Mouse (Mus musculus): Measurements from ENCODE around the gene Gmcl1. TPM values are rescaled to one million over a fixed set of nuclear protein-coding genes. Genes with fewer than 3 reads are reported as not detected.

Gene Gmcl1
- polyA plus RNA-seq (2014; fragmentation: Nextera tagmentation; extraction: Ambion mirVana): 18.9 and 19.8 TPM in 2 replicates

GRCm38 (mm10) chr6:86733183-86733876 is at the start of gene Gmcl1:
Gmcl1 (minus strand) TSS chr6:86733383.
- WGBS: under 1% methylated on average over 56 of the region's 59 CpGs
- Histone ChIP-seq H3K27me3 (ENCODE audit: control insufficient read depth, insufficient read depth, low read length) (no peaks in the 10 kb centered on the region), H3K27ac (replicated peaks in 1 of 2; ENCODE audit: control insufficient read depth in 1 of 2, insufficient read depth in 1 of 2, low read depth in 2 of 2, low read length in 2 of 2) (peak within 1 kb of the TSS; percentile 38 to 76; a peak in 3 of 4 replicates), H3K4me3 (ENCODE audit: control insufficient read depth in 1 of 2, insufficient read depth in 1 of 2, low read depth in 1 of 2, low read length in 2 of 2) (peak within 1 kb of the TSS; percentile 76 to 95), H3K9me3 (ENCODE audit: control insufficient read depth, low read length) (no peaks in the 10 kb centered on the region), H3K4me1 (ENCODE audit: control insufficient read depth in 2 of 2, insufficient read depth in 2 of 2, low read length in 2 of 2) (peaks cover 2 to 17% of the 10 kb centered on the region in 2 experiments; a peak in 3 of 4 replicates), H3K36me3 (ENCODE audit: control insufficient read depth, insufficient read depth, low read length) (no peaks in the 10 kb centered on the region), H3K9ac (ENCODE audit: low read length) (peak within 1 kb of the TSS; percentile 88), H3K4me2 (ENCODE audit: low read length) (peak within 1 kb of the TSS; percentile 97)
- peak; percentile 90 for ATAC-seq (ENCODE audit: insufficient number of reproducible peaks, insufficient read depth, low FRiP score, low read depth)

- Histone ChIP-seq H3K27ac (replicated peaks in 1 of 2; ENCODE audit: control insufficient read depth in 1 of 2, insufficient read depth in 1 of 2, low read depth in 2 of 2, low read length in 2 of 2) (no peak overlapping the region), H3K4me2 (ENCODE audit: low read length) (no peak overlapping the region), H3K27me3 (ENCODE audit: control insufficient read depth, insufficient read depth, low read length) (no peaks in the 10 kb centered on the region), H3K9ac (ENCODE audit: low read length) (no peak overlapping the region), H3K36me3 (ENCODE audit: control insufficient read depth, insufficient read depth, low read length) (no peaks in the 10 kb centered on the region), H3K4me1 (ENCODE audit: control insufficient read depth in 2 of 2, insufficient read depth in 2 of 2, low read length in 2 of 2) (no peaks in the 10 kb centered on the region), H3K9me3 (ENCODE audit: control insufficient read depth, low read length) (no peaks in the 10 kb centered on the region), H3K4me3 (ENCODE audit: control insufficient read depth in 1 of 2, insufficient read depth in 1 of 2, low read depth in 1 of 2, low read length in 2 of 2) (no peak overlapping the region)
- 80% methylated on average over 3 of the region's 3 CpGs for WGBS
- no peak for ATAC-seq (ENCODE audit: insufficient number of reproducible peaks, insufficient read depth, low FRiP score, low read depth)
These were observed 49.2 kb upstream of the Gmcl1 start for GRCm38 (mm10) chr6:86782342-86782741.

- H3K27ac ChIP-seq (replicated peaks in 1 of 2; ENCODE audit: control insufficient read depth in 1 of 2, insufficient read depth in 1 of 2, low read depth in 2 of 2, low read length in 2 of 2): no peak overlapping the region
- no peak for ATAC-seq (ENCODE audit: insufficient number of reproducible peaks, insufficient read depth, low FRiP score, low read depth)
- no peaks in the 10 kb centered on the region for H3K9me3 ChIP-seq (ENCODE audit: control insufficient read depth, low read length)
- no peaks in the 10 kb centered on the region for H3K36me3 ChIP-seq (ENCODE audit: control insufficient read depth, insufficient read depth, low read length)
- no peaks in the 10 kb centered on the region for H3K27me3 ChIP-seq (ENCODE audit: control insufficient read depth, insufficient read depth, low read length)
- H3K9ac ChIP-seq (ENCODE audit: low read length): no peak overlapping the region
- H3K4me3 ChIP-seq (ENCODE audit: control insufficient read depth in 1 of 2, insufficient read depth in 1 of 2, low read depth in 1 of 2, low read length in 2 of 2): no peak overlapping the region
- peaks cover 0 to 6% of the 10 kb centered on the region in 2 experiments; a peak in 2 of 4 replicates for H3K4me1 ChIP-seq (ENCODE audit: control insufficient read depth in 2 of 2, insufficient read depth in 2 of 2, low read length in 2 of 2)
- no peak overlapping the region for H3K4me2 ChIP-seq (ENCODE audit: low read length)
- 34% methylated on average over 2 of the region's 2 CpGs for WGBS
These were observed 48.3 kb upstream of the Gmcl1 start for GRCm38 (mm10) chr6:86781361-86781957.

- Histone ChIP-seq H3K36me3 (ENCODE audit: control insufficient read depth, insufficient read depth, low read length) (no peaks in the 10 kb centered on the region), H3K4me2 (ENCODE audit: low read length) (no peak overlapping the region), H3K9me3 (ENCODE audit: control insufficient read depth, low read length) (no peaks in the 10 kb centered on the region), H3K9ac (ENCODE audit: low read length) (no peak overlapping the region), H3K4me3 (ENCODE audit: control insufficient read depth in 1 of 2, insufficient read depth in 1 of 2, low read depth in 1 of 2, low read length in 2 of 2) (no peak overlapping the region), H3K4me1 (ENCODE audit: control insufficient read depth in 2 of 2, insufficient read depth in 2 of 2, low read length in 2 of 2) (peaks cover 4 to 12% of the 10 kb centered on the region in 2 experiments), H3K27ac (replicated peaks in 1 of 2; ENCODE audit: control insufficient read depth in 1 of 2, insufficient read depth in 1 of 2, low read depth in 2 of 2, low read length in 2 of 2) (no peak overlapping the region), H3K27me3 (ENCODE audit: control insufficient read depth, insufficient read depth, low read length) (no peaks in the 10 kb centered on the region)
- WGBS: 89% methylated on average over 10 of the region's 10 CpGs
- no peak for ATAC-seq (ENCODE audit: insufficient number of reproducible peaks, insufficient read depth, low FRiP score, low read depth)
These were observed 45.9 kb upstream of the Gmcl1 start for GRCm38 (mm10) chr6:86778910-86779594.

- no peak overlapping the region for H3K4me3 ChIP-seq (ENCODE audit: control insufficient read depth in 1 of 2, insufficient read depth in 1 of 2, low read depth in 1 of 2, low read length in 2 of 2)
- no peaks in the 10 kb centered on the region for H3K9me3 ChIP-seq (ENCODE audit: control insufficient read depth, low read length)
- H3K36me3 ChIP-seq (ENCODE audit: control insufficient read depth, insufficient read depth, low read length): no peaks in the 10 kb centered on the region
- H3K27me3 ChIP-seq (ENCODE audit: control insufficient read depth, insufficient read depth, low read length): no peaks in the 10 kb centered on the region
- no peak overlapping the region for H3K9ac ChIP-seq (ENCODE audit: low read length)
- peaks cover 4 to 12% of the 10 kb centered on the region in 2 experiments for H3K4me1 ChIP-seq (ENCODE audit: control insufficient read depth in 2 of 2, insufficient read depth in 2 of 2, low read length in 2 of 2)
- no peak for ATAC-seq (ENCODE audit: insufficient number of reproducible peaks, insufficient read depth, low FRiP score, low read depth)
- 81% methylated on average over 3 of the region's 3 CpGs for WGBS
- no peak overlapping the region for H3K4me2 ChIP-seq (ENCODE audit: low read length)
- H3K27ac ChIP-seq (replicated peaks in 1 of 2; ENCODE audit: control insufficient read depth in 1 of 2, insufficient read depth in 1 of 2, low read depth in 2 of 2, low read length in 2 of 2): no peak overlapping the region
These were observed 44.0 kb upstream of the Gmcl1 start for GRCm38 (mm10) chr6:86777181-86777580.

GRCm38 (mm10) chr6:86776706-86777071 is 43.5 kb upstream of the Gmcl1 start:
- Histone ChIP-seq H3K36me3 (ENCODE audit: control insufficient read depth, insufficient read depth, low read length) (no peaks in the 10 kb centered on the region), H3K9ac (ENCODE audit: low read length) (no peak overlapping the region), H3K4me3 (ENCODE audit: control insufficient read depth in 1 of 2, insufficient read depth in 1 of 2, low read depth in 1 of 2, low read length in 2 of 2) (no peak overlapping the region), H3K4me1 (ENCODE audit: control insufficient read depth in 2 of 2, insufficient read depth in 2 of 2, low read length in 2 of 2) (peaks cover 4 to 12% of the 10 kb centered on the region in 2 experiments), H3K4me2 (ENCODE audit: low read length) (peak overlapping the region; percentile 9; the same call in 1 of the 2 replicates), H3K27ac (replicated peaks in 1 of 2; ENCODE audit: control insufficient read depth in 1 of 2, insufficient read depth in 1 of 2, low read depth in 2 of 2, low read length in 2 of 2) (peak overlapping the region; percentile 23 to 51; a peak in 2 of 4 replicates), H3K27me3 (ENCODE audit: control insufficient read depth, insufficient read depth, low read length) (no peaks in the 10 kb centered on the region), H3K9me3 (ENCODE audit: control insufficient read depth, low read length) (no peaks in the 10 kb centered on the region)
- ATAC-seq (ENCODE audit: insufficient number of reproducible peaks, insufficient read depth, low FRiP score, low read depth): no peak
- WGBS: 31% methylated on average over 4 of the region's 4 CpGs

GRCm38 (mm10) chr6:86776001-86776705 is 43.0 kb upstream of the Gmcl1 start:
- no peak; the same call in 1 of the 2 replicates for ATAC-seq (ENCODE audit: insufficient number of reproducible peaks, insufficient read depth, low FRiP score, low read depth)
- H3K9me3 ChIP-seq (ENCODE audit: control insufficient read depth, low read length): no peaks in the 10 kb centered on the region
- no peak overlapping the region for H3K4me3 ChIP-seq (ENCODE audit: control insufficient read depth in 1 of 2, insufficient read depth in 1 of 2, low read depth in 1 of 2, low read length in 2 of 2)
- H3K4me1 ChIP-seq (ENCODE audit: control insufficient read depth in 2 of 2, insufficient read depth in 2 of 2, low read length in 2 of 2): peaks cover 4 to 12% of the 10 kb centered on the region in 2 experiments
- WGBS: 57% methylated on average over 8 of the region's 8 CpGs
- H3K27ac ChIP-seq (replicated peaks in 1 of 2; ENCODE audit: control insufficient read depth in 1 of 2, insufficient read depth in 1 of 2, low read depth in 2 of 2, low read length in 2 of 2): peak overlapping the region; percentile 23 to 51; a peak in 2 of 4 replicates
- H3K9ac ChIP-seq (ENCODE audit: low read length): no peak overlapping the region
- no peaks in the 10 kb centered on the region for H3K36me3 ChIP-seq (ENCODE audit: control insufficient read depth, insufficient read depth, low read length)
- H3K27me3 ChIP-seq (ENCODE audit: control insufficient read depth, insufficient read depth, low read length): no peaks in the 10 kb centered on the region
- peak overlapping the region; percentile 9; the same call in 1 of the 2 replicates for H3K4me2 ChIP-seq (ENCODE audit: low read length)
